Mouse (Mus musculus): ENCODE data around the gene Zbtb9. TPM values are rescaled to one million over a fixed set of nuclear protein-coding genes. Genes with fewer than 3 reads are reported as not detected.

The Zbtb9 gene
- total RNA-seq, 2 experiments from 2014 or later, result 14.8 to 15.7 TPM

DNA sequence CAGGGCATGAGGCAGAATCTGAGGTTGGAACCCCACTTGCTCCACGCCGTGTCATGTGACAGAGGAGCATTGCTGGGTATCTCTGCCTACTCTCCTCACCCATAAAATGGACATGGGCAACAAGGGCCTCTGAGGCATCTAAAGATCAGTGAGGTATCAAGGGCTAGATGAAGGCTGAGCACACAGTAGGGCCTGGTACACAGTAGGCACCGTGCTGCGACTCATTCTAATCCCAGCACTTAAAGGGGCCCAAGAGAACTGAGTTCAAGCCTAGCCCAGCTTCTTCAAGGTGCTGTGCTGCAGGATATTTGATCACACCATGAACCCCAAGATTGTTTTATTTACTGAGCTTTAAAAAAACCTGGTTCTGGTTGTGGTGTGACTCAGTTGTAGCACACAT lies 57.9 kb downstream of the Zbtb9 start:
- no peak overlapping the region for H3K4me3 ChIP-seq
- TF ChIP-seq CTCF (conservative IDR thresholded peaks at IDR 0.05), result no peak
- no peak overlapping the region for H3K27ac ChIP-seq
- no peak for DNase-seq (ENCODE audit: low spot score in 2 of 2)

DNA sequence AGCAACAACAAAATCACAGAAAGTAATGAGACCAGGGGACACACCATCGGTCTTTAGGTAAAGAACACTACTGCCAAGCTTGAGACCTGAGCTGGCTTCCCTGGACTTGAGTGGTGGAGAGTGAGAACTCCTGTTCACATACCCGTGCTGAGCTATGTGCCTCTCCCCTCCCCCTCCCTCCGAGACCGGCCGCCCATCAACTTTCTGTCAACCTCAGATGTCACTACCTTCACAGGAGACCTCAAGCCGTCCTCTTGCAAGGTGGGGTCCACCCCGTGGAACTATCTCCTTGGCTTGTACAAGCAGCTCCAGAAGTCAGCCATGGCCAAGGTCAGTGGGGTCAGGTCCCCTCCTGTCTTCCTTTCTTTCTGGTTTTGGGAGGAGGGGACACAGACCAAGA lies 59.4 kb downstream of the Zbtb9 start:
- TF ChIP-seq CTCF (conservative IDR thresholded peaks at IDR 0.05), result no peak
- no peak for DNase-seq (ENCODE audit: low spot score in 2 of 2)
- Histone ChIP-seq H3K27ac (no peak overlapping the region), H3K4me3 (no peak overlapping the region)

DNA sequence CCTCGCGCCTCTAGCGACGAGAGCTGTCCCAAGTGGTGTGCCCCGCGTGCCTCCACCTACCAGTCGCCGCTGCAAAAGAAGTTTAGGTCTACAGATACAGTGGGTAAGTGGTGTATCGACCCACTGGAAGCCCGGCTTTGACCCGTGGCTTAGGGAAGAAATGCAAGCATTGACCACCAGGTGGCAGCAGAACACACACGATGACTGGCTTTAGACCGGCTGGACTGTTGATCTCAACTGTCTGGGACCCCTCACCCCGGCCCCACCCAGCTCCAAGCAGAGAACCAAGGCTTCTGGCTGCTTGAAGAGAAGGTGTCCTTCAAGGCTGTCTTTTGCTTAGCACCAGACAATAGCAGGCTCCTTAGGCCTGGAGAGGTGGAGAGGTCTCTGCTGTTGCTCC lies 59.9 kb downstream of the Zbtb9 start:
- Histone ChIP-seq H3K4me3 (no peak overlapping the region), H3K27ac (no peak overlapping the region)
- DNase-seq (ENCODE audit: low spot score in 2 of 2), result peak; percentile 37 to 77
- peak; percentile 94 for TF ChIP-seq CTCF (conservative IDR thresholded peaks at IDR 0.05)

DNA sequence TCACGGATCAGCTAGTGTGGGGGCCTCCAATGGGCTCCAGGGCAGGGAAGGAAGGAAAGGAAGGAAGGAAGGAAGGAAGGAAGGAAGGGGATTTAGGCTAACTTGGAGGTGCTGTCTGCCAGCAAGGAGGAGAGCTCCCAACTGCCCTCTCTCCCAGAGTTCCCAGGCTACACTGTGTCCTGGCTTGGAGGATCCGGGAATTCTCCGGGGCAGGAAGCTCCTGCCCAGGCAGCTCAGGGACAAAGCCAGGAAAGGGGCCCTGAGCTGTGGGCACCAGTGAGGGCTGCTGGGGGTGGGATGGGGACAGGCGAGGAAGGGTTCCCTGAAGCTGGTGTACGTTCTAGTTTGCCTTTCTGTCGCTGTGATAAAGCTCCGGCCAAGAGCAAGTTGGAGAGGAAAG lies 63.5 kb downstream of the Zbtb9 start:
- no peak for TF ChIP-seq CTCF (conservative IDR thresholded peaks at IDR 0.05)
- no peak for DNase-seq (ENCODE audit: low spot score in 2 of 2)
- no peak overlapping the region for H3K4me3 ChIP-seq
- H3K27ac ChIP-seq, result no peak overlapping the region

DNA sequence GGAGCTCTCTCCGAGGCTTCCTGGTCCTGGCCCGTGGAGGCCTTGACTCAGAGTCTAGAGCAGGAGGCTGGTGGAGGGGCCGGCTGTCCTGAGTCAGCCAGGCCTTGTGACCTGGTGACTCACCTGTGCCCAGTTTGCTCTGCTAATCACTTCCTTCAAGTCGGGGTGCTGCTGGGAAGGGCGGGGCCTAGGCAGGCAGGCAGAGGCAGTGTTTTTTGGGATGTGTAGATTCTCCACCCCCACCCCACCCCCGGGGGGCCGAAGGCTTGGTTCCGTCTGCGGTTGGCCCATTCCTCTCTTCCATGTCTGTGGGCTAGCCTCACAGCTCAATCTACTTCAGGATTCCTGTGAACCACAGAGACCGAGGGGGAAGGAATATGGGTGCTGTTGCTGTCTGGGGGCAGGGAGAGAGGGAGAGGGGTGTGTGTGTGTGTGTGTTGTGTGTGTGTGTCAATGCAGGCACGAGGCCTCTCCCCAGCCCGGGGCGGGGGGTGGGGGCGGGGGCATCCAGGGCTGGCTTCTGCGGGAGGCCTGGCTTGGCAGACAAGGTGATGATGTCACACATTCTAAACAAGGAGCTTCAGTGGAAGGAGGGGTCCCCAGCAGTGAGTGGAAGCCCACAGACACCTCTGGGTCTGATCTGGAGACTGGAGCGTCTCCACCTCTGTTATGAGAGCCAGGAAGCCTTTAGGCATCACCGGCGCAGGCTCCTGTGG lies 65.5 kb downstream of the Zbtb9 start:
- no peak for DNase-seq (ENCODE audit: low spot score in 2 of 2)
- no peak for TF ChIP-seq CTCF (conservative IDR thresholded peaks at IDR 0.05)
- Histone ChIP-seq H3K27ac (no peak overlapping the region), H3K4me3 (no peak overlapping the region)

DNA sequence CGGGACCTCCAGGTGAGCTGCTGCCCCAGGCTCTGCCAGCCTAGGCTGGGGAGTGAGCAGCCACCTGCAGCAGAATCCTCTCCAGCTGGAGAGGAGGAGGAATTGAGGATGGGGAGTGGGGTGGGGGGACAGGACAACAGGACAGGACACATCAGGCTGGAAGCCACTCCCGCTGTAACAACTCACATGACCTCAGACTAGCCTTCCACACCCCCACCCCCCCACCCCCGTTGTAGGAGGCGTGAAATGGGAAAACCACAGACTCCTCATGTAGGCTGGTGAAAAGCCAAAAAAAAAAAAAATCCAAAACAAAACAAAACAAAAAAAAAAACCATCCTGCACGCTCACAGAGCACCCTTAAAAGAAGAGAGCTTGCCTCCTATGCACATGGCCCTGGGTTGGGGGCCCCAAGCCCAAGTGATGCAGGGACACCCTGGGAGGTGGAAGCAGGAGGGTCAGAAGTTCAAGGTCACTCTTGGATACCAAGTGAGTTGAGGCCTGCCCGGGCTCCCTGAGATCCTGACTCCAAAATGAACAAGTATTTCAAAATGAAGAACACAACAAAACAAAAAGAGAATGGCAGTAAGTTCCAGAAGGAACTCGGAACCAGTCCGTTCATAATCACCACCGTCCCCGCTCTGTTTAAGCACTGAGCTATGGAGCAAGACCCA lies 66.6 kb downstream of the Zbtb9 start:
- Histone ChIP-seq H3K27ac (no peak overlapping the region), H3K4me3 (no peak overlapping the region)
- no peak for DNase-seq (ENCODE audit: low spot score in 2 of 2)
- TF ChIP-seq CTCF (conservative IDR thresholded peaks at IDR 0.05), result no peak

DNA sequence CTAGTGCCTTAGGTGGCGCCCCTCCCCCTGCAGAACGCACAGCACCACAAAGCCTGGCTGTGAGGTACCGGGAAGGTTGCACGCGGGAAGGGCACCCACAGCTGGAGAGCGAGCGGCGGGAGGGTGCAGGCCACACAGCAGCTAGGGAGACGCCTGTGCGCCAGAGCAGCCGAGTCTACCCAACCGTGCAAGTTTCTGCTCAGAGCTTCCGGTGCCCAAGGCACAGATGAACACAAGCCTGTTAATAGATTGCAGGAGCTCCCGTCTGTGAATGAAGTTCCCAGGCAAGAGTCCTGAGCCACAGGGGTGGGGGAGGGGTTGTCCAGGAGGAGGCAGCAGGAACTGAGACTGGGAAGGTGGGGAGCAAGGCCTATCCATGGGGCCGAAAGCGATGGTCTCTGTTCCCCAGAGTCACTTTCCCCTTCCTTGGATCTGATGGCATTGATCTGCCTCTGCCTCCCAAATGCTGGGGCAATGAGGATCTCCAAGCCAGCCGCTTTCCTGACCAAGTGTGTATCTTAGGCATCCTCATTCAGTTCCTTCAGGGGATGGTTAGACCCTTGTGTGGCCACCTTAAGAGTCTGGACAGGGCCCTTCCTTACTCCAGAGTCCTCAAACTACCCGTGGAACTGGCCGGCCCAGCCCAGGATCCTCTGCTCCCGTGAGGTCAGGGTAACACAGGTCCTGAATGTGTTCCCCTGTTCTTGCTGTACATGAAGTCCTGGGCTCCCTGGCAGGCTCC lies 67.5 kb downstream of the Zbtb9 start:
- H3K27ac ChIP-seq, result no peak overlapping the region
- no peak for DNase-seq (ENCODE audit: low spot score in 2 of 2)
- H3K4me3 ChIP-seq, result no peak overlapping the region
- TF ChIP-seq CTCF (conservative IDR thresholded peaks at IDR 0.05), result no peak

DNA sequence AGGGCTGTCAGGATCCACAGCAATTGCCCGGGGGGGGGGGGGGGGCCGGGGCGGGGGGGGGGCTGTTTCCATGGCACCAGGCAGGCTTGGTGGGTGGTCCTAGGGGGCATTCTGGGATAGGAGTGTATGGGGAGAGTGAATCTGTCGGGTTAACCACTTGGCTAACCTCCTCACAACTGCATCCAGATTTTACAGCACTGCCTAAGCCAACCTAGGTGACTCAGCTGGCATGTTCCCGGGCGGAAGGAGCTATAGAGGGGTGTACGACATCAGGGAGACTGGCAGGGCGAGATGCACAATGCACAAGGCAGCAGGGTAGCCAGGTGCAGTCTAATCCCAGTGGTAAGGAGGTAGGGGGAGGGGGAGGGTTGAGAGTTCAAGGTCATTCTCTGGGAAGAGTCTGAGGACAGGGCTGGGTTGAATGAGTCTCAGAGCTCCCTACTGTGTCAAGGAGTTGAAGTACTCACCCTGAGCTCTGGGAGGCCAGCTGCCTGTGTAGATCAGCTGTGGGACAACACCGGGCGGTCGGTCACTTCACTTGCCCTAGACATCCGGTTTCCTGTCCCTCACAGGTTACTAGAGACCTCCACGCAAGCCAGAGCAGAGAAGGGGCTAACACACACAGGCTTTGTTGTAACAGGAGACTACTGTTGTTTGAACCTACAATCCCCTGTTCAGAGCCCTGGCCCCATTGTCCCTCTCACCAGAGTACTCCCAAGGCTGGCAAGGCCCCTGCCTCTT lies 68.2 kb downstream of the Zbtb9 start:
- no peak for DNase-seq (ENCODE audit: low spot score in 2 of 2)
- Histone ChIP-seq H3K27ac (no peak overlapping the region), H3K4me3 (no peak overlapping the region)
- TF ChIP-seq CTCF (conservative IDR thresholded peaks at IDR 0.05), result no peak

DNA sequence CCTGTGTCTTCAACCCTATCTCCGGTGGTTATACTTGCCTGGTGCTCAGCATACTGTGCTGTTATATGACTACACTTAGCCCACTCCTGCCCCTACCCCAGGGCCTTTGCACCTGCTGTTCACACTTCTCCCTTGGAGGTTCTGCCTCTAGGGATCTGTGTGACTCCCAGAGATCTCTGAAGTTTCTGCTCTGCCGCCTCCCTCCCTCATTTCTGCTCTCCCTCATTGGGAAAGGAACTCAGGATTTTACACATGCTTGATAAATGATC lies 68.8 kb downstream of the Zbtb9 start:
- no peak for DNase-seq (ENCODE audit: low spot score in 2 of 2)
- H3K27ac ChIP-seq, result no peak overlapping the region
- TF ChIP-seq CTCF (conservative IDR thresholded peaks at IDR 0.05), result no peak
- H3K4me3 ChIP-seq, result no peak overlapping the region

DNA sequence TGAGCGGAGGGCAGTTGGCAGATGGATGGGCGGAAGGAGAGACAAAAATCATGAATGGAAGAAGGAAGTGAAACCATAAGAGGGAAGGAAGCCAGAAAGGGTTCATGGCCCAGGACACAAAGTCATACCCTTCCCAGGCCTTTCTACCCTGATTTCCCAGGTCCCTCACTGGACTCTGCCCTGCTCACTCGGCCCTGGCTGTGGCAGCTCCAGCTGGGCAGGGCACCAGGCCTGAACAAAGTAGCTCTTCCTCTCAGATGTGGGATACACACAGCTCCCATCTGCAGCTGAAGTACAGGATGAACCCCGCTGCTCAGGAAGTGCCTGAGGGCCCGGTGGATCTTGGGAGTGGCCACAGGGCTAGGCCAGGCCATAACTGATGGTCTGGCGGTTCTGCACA lies 69.9 kb downstream of the Zbtb9 start:
- Histone ChIP-seq H3K4me3 (no peak overlapping the region), H3K27ac (0 out of 2 replicates have a peak overlapping the region, but pooled peaks have one; percentile 36)
- no peak for TF ChIP-seq CTCF (conservative IDR thresholded peaks at IDR 0.05)
- DNase-seq (ENCODE audit: low spot score in 2 of 2), result no peak

DNA sequence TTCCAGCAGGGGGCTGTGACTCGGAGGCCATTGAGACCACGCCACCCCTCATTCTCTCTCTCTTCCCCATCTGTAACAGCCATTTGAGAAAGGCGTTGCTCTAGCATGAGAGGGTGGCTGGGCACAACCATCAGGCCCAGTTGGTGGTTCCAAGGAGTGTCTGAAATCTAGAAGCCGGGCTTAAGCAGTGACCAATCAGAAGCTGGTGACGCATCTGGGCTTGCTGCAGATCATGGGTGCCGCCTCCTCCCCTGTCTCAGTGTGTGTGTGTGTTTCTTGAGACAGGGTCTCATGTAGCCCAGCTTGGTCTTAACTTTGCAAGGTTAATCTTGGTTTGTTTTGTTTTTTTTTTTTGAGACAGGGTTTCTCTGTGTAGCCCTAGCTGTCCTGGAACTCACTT lies 72.2 kb downstream of the Zbtb9 start:
- no peak for TF ChIP-seq CTCF (conservative IDR thresholded peaks at IDR 0.05)
- H3K27ac ChIP-seq, result no peak overlapping the region
- no peak overlapping the region for H3K4me3 ChIP-seq
- no peak for DNase-seq (ENCODE audit: low spot score in 2 of 2)

DNA sequence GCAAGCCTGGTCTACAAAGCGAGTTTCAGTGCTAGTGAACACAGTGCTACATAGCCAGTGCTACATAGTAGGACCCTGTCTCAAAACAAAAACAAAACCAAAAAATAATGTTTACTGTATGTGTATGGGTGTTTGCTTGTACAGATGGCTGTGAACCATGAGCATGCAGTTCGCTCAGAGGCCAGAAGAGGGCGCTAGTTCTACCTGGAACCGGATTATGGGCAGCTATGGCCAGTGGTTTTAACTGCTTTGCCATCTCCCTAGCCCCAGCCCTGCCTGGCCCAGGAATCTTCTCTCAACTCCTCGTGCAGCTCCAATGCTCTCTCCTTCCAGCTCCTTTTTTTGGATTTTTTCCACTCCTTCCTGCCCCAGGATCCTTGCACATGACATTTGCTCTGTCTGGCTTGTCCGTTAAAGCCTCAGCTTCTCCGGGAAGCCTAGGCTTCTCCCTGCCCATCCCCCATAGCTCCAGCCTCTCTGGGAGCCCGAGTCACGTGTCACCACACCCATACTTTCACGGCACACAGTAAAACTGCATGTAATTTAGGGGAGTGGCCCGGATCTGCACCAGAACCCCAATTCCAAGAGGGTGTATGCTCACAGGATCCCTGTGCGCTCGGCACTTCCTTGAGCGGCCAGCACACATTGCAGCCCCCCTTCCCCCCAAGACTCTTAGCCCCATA lies 74.9 kb downstream of the Zbtb9 start:
- Histone ChIP-seq H3K4me3 (no peak overlapping the region), H3K27ac (no peak overlapping the region)
- TF ChIP-seq CTCF (conservative IDR thresholded peaks at IDR 0.05), result peak; percentile 63
- DNase-seq (ENCODE audit: low spot score in 2 of 2), result no peak
